Mouse (Mus musculus): ENCODE results near the gene Sec61b.

Sec61b gene

DNA sequence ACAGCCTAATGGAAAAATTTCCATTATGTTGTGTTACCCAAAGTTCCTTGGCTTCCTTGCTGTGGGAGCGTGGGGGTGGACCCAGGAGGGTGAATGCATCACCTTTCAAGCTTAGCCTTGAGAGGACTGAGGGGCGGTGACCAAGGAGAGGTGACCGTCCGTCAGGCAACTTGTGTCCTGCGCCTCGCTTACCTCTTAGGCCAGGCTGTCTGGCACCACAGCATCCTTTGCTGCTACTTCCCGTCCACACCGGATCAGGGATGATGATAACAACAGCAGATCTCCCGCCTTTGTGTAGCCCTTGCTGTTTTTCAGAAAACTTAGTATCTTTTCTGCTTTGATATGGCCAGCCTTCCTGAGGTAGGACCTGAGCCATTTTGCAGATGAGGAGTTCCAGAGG, 6.1 kb downstream of the Sec61b start:
- no peak for DNase-seq (ENCODE audit: low read depth, low spot score)

GRCm38 (mm10) chr4:47491243-47491642, 16.8 kb downstream of the Sec61b start:
- no peak for DNase-seq (ENCODE audit: low read depth, low spot score)

- DNase-seq (ENCODE audit: low read depth, low spot score): no peak
Measured at GRCm38 (mm10) chr4:47492311-47493086, 18.0 kb downstream of the Sec61b start.

DNA sequence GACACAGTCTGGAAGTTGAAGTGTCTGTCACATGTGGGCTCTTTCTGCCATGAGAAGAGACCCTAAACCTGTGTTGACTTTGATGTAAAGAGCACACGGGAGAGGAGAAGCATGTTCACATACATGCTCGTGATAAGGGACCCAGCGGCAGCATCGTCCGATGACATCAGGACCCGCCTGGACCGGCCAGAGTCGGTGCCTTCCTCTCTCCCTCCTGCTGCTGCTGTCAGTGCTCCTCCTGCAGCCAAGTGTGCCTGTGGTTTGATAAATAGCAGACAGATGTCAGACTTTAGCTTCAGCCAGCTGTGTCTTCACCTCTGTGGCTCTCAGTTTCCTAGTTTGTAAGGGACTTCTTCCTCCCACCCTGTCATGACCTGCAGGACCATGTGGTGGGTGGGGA, 19.0 kb downstream of the Sec61b start:
- DNase-seq (ENCODE audit: low read depth, low spot score): no peak

GRCm38 (mm10) chr4:47494137-47494536, 19.7 kb downstream of the Sec61b start:
- no peak for DNase-seq (ENCODE audit: low read depth, low spot score)

GRCm38 (mm10) chr4:47494686-47495085, 20.2 kb downstream of the Sec61b start:
- no peak for DNase-seq (ENCODE audit: low read depth, low spot score)

- DNase-seq (ENCODE audit: low read depth, low spot score): no peak
Measured at GRCm38 (mm10) chr4:47497811-47498385, 23.4 kb downstream of the Sec61b start.

- no peak for DNase-seq (ENCODE audit: low read depth, low spot score)
Measured at GRCm38 (mm10) chr4:47499121-47499545, 24.7 kb downstream of the Sec61b start.

DNA sequence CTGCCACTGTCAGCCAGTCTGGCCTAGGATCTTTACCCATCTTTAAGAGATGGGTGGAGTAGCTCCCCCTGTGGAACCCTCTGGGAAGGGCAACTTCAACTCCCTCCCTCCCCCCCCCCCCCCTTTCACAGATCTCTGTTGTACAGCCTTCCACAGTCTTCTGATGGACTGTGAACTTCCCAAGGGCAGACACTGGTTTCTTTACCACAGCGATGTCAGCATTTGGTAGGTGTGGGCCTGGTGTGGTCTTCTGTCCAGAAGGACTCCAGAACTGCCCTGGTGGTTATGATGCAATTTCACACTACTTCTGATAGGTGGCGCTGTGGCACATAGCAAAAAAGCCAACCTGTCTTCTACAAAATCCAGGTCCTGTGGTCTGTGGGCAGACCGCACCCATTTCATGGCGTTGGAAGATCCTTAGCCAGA, 28.1 kb downstream of the Sec61b start:
- DNase-seq (ENCODE audit: low read depth, low spot score): no peak

DNA sequence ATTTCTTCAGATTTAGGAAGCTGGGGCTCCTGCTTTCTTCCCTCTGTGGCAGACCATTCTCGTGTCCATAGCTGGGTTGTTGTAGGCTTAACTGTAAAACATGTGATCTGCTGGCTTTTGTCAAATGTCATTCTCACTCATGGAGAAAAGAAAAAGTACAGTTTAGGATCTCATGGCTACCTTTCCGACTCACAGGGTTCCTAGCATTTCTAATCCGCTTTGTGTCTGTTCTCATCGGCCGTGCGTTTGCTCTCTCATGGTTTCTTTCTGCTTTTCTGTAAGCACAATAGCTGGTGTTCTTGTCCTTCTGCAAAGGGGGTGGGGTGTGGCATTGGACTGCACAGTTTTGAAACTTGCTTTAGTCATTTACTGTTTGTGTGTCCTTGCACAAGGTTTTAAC, 28.6 kb downstream of the Sec61b start:
- no peak for DNase-seq (ENCODE audit: low read depth, low spot score)

DNA sequence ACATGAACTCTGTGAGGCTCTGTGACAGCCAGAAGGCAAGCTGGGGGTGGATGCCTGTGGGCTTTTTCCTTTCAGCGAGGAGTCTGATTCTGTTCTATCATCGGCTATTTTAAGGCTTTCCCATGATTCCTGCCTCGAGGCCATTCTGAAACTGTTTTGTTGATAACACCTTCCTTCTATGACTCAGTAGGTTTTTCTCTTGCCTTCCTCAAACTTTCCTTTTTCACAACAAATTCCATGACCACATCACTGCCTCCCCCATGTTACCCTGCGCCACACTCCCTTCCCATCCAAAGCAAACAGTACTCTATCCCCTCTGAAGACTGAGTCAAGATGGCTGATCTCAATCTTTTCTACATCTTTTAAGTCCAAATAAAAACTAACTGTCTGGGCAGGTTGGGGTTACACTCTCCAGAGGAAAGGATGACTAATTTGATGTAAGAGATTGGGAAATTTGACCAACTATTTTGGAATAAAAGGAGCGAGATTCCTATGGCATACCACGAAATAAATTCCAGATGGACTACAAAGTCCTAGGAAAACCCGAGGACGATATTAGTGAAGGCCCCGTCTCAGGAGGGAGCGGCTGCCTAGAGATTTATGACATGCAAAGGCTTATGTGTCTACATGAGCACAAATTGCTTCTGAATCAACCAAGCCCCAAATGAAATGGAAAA, 30.5 kb downstream of the Sec61b start:
- peak; percentile 40 for DNase-seq (ENCODE audit: low read depth, low spot score)

DNA sequence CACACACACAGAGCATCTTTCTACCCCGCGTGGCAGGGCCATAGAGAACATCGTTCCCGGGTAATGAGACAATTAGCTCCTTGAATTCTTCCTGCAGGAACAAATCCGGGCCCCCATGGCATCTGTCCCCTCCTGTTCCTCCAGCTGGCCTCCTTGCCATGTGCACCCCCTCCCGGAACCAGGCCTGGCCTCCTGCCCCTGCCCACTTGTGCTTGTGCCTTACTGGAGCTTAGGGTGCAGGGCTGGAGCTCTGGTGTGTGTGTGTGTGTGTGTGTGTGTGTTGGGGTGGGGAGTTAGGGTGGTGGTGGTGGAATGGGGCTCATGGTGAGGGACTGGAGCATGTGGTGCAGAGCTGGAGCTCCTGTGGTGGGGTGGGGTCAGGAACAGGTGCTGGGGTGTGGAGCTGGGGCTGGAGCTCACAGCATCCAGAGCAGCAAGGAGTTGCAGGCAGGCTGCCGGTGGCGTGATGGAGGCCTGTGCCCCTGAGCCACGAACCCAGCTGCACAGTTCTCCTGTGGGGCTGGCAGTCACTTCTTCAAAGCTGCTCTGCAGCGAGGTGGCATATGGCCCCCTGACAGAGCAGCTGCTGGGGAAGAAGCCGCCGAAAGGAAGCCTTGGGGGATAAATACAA, 44.2 kb downstream of the Sec61b start:
- no peak for DNase-seq (ENCODE audit: low read depth, low spot score)

GRCm38 (mm10) chr4:47520076-47520475, 45.6 kb downstream of the Sec61b start:
- no peak for DNase-seq (ENCODE audit: low read depth, low spot score)

DNA sequence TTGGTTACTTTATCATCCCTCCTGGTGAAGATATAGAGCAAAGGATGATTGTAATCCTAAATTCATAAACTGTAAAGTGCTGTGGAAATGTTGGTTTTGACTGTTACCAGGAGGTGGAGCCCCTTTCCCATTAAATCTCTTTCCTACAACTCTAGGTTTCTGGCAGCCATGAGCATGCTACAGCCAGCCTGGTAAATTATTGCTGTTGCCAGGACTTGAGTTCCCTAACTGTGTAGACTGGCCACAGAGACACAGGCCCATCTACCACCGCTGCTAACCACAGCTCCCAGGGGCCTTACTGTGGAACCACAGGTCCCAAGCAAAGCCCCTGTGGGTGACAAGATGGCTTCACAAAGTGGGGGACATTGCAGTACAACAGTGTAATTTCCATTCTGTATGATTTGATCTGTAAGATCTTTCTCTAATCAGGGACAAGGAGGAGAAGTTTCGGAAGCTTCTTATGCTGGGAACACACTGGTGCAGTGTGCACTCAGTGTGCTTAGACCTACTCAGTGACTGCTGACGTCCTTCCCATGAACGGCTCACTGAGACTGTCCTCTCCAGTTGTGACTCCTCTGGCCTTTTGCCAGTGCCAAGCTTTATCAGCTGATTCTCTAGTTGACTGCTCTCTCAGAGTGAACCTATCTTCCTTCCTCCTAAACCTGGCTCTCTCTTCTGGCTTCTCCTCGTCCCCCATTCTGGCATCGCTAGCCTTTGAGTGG, 47.6 kb downstream of the Sec61b start:
- peak; percentile 48 for DNase-seq (ENCODE audit: low read depth, low spot score)

DNA sequence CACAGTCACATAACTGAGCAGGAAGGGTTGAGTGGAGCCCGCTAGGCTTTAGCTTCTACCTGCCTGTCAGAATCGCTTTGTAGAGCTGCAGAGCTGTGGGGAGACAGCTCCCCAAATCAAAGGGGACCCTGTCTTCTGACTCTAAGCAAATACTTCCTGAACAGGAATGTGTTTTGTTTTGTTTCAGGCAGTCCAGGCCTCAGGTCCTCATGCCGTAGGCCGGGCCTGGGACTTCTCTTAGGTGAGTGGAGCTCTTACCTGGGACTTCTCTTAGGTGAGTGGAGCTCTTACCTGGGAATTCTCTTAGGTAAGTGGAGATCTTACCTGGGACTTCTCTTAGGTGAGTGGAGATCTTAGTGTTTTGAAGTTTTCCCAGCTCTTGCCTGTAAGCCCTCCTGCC, 55.4 kb downstream of the Sec61b start:
- no peak for DNase-seq (ENCODE audit: low read depth, low spot score)
